Mouse (Mus musculus) layer of hippocampus, adult 8-10 months (tissue): Measurements from ENCODE around the gene Tmem255b. TPM values are rescaled to one million over a fixed set of nuclear protein-coding genes. Genes with fewer than 3 reads are reported as not detected.

Experiments
- DNase-seq, 2 experiments: peaks; one replicate each; pipeline ENCODE4 v3.0.0; 2022; ENCODE audit warnings: low spot score in 2 of 2
- total RNA-seq, 4 experiments: library from RNA; stranded (reverse); gene quantifications; 2 replicates each; pipeline ENCODE4 v1.2.4; 2022

The Tmem255b gene
- total RNA-seq, 4 experiments from 2014 or later, result 4.9 to 6.8 (median 6.1) TPM

GRCm38 (mm10) chr8:13446456-13446855, 11.5 kb downstream of the Tmem255b start:
- DNase-seq, result peak in 1 of 2 experiments; percentile 54

DNA sequence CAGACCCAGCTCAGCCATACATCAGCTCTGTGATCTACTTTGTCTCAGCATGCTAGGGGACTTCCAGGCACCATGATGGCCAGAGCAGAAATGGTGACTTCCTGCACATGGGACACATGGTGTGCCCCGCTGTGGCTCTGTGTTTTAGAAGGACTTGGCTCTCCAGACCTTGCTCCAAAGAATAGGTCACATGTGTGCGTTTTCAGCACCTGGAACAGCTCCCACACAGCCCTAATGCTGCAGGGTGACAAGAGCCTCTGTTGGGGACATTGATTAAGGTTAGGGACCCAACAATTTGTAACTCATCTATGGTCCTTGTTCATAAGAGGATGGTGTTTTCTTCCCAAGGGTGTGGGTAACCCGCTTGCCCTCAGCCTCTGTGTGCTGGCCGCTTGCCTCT, 13.2 kb downstream of the Tmem255b start:
- DNase-seq, result no peak

- no peak for DNase-seq
These were observed 16.8 kb downstream of the Tmem255b start for GRCm38 (mm10) chr8:13451747-13452277.

GRCm38 (mm10) chr8:13454341-13455113, 19.5 kb downstream of the Tmem255b start:
- peak in 1 of 2 experiments; percentile 48 for DNase-seq

DNA sequence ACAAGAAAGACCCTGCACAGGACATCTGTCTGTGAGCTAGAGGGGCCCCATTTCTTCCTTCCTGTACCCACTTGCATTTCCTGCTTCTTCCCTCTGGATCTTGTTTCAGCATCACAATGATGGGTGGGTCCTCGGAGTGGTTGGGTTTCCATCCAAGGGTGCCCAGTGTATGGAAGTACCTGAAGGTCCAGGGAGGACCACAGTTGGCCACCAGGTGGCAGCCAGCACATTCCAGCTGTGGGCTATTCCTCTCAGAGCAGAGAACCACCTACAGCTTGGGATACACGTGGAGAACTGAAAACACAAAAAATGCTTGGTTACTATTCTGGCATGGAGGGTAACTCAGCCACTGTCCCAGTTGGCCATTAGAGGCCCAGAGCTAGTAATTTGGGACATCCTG, 20.3 kb downstream of the Tmem255b start:
- DNase-seq, result peak in 1 of 2 experiments; percentile 51

DNA sequence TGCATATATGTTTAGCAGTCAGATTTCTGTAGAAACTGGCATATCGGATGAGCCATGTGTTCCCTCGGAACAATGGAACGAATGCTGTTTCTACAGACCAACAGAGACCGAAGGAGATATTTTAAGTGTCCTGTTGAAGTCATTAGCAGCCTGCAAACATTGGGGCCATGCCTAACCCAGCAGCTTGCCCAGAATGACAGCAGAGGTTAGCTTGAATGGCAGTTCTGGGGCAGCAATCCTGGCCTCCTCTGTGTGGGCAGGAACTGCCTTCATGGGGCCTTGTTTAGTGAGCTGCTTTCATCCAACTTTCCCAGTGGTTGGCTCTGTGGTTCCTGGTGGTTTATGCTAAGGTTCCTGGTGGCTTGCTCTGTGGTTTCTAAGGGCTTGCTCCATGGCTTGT, 24.4 kb downstream of the Tmem255b start:
- no peak for DNase-seq

- DNase-seq, result no peak
These were observed 26.2 kb downstream of the Tmem255b start for GRCm38 (mm10) chr8:13461085-13461765.

DNA sequence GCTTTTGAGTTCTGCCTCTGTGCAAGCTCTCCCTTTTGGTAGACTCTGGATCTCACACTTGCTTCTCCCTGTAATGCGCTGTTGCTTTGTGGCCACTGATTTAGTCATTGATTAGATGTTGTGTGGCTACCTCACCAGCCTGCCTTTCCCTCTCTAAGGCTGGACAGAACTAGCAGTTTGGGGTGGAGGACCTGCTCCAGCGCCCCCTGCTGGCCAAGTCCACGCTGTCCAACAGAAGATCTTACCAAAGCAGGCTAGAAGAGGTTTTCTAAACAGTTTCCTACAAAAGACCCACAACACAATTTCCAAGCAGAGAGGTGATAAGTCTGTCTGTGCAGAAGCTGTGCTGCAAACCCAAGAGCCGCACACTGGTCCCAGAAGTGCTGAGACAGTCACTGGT, 26.9 kb downstream of the Tmem255b start:
- peak; percentile 59 to 80 for DNase-seq

DNA sequence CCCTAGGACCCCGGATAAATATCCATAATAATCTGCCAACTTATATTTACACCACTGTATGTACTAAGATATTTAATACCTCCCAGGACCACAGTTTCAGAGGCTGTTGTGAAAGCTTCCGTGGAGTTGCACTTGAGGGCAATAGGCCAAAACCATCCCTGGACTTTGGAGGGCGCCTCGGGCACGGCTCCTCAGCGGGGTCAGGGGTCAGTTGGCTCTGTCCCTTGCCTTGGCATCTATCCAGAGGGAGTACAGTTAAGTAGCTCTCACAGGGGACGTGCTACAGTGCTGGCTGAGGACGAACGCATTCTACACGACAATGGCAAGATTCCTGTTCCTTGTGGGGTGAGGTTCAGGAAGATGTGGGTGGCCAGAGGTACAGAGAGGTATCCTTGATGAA, 27.4 kb downstream of the Tmem255b start:
- DNase-seq, result no peak

GRCm38 (mm10) chr8:13465324-13465723, 30.3 kb downstream of the Tmem255b start:
- no peak for DNase-seq

- no peak for DNase-seq
These were observed 32.0 kb downstream of the Tmem255b start for GRCm38 (mm10) chr8:13466989-13467388.

- DNase-seq, result no peak
These were observed 33.7 kb downstream of the Tmem255b start for GRCm38 (mm10) chr8:13468737-13469136.

GRCm38 (mm10) chr8:13471484-13471883, 36.5 kb downstream of the Tmem255b start:
- no peak for DNase-seq

DNA sequence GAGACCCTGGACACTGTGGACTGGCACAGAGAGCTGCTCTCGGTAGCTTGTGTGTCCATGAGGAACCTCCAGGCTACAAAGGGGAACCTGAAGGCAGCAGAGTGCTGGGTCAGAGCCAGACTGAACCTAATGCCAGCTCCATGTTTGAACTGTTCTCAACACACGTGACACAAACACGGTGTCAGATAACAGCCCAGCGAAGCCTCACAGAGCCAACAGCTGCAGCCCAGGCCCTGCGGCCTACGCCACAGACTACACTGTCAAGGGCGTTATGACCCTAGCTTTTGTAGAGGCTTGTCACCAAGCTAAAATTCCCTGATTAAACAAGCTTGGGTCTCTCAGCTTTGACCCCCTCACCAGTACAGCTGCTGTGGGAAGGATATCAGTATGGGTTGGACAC, 37.3 kb downstream of the Tmem255b start:
- DNase-seq, result no peak

GRCm38 (mm10) chr8:13475892-13476291, 40.9 kb downstream of the Tmem255b start:
- no peak for DNase-seq

DNA sequence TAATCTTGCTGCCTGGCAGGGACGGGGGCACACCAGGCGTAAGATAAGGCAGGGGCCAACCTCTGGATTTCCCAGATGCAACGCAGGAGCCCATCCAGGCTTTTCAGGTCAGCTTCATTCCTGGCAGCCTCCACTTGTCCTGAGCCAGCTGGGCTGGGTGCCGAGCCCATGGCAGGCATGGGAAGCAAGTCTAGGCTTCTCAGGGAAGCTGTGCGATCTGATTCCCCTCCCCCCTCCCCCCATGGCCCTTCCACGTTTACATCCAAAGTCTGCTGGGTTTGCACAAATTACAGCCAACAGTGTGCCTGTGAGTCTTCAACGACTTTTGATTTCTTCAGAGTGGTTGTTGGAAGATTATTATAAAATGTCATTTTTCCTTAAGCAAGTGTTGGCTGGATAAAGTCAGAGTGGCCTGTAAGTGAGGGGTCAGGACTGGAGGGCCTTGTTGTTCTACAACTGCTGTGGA, 46.1 kb downstream of the Tmem255b start:
- DNase-seq, result no peak

DNA sequence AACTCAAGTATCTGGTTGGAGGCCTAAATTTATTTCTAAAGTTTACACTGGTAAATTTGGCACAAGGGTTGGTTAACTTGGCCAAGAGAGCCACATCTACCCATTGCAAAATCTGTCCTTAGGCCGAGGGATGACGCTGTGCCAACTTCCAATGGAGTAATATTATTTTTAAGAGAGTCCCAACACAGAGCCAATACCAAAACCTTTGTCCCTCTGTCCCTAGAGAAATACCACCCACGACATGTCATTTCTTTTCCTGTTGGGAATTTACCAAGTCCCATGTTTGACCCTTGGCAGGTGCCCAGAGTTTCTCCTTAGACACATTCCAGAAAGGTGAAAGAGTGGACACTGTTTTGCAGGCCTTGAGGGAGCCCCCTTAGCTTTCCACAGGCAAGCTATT, 46.6 kb downstream of the Tmem255b start:
- no peak for DNase-seq

DNA sequence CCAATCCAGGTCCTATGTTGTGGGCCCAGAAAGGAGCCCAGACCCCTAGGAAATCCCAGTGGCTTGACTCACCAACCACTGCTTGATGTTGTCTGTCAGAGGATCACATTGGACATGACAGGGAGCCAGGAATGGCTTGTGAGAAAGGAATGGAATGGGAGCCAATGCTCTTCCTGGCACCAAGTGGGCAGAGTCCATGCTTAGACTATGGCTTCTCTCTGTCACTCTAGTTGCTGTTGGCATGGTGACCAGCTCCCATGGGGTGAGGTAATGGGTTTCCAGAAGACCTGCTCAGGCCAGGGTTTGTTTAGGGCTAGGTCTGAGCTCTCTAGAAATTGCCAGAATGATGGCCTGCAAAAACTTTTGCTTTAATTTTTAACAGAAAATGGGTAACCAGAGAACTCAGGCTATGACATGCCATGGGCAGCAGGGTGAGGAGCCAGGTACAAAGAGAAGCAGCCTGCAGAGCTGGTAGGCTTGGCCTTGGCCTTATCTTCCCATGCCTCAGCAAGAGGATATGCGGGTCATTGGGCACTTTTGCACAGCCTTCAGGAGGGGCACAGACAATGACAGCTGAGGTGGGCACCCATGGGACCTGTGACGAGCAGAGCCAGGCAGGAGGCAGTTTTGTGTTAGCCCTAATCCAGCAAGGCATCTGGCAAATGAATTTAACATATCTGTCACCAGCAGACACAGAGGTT, 47.3 kb downstream of the Tmem255b start:
- no peak for DNase-seq

DNA sequence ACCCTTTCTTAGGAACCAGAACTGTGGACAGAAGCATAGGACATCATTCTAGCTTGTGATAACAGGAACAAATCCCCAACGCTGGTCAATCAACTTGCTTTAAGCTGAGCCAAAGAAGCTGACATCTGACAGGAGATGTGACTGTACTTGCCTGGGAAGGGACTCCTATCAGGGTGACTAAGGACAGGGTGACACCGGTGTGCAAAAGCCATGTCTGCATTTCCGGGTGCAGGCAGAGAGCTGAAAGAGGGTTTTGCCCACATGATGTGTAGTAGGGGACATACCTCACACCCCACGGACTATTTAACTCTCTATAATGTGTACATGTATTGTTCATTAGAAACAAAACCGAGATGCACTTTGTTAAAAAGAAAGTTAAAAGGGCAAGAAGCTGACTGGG, 48.2 kb downstream of the Tmem255b start:
- DNase-seq, result no peak

GRCm38 (mm10) chr8:13489351-13489750, 54.4 kb downstream of the Tmem255b start:
- no peak for DNase-seq

GRCm38 (mm10) chr8:13489986-13490910, 55.3 kb downstream of the Tmem255b start:
- no peak for DNase-seq
